Mouse (Mus musculus) liver, embryonic 14.5 days (tissue): ENCODE measurements around the gene Ltb.

Experiments used
- CTCF ChIP-seq: IDR thresholded peaks from 2 replicates; pipeline ENCODE4 v1.5.1; 2016; ENCODE audit warnings: antibody characterized with exemption, low read depth, control low read depth
- EP300 ChIP-seq: IDR thresholded peaks from 2 replicates; pipeline ENCODE4 v1.6.1; 2016; ENCODE audit warnings: antibody characterized with exemption, low read depth

DNA sequence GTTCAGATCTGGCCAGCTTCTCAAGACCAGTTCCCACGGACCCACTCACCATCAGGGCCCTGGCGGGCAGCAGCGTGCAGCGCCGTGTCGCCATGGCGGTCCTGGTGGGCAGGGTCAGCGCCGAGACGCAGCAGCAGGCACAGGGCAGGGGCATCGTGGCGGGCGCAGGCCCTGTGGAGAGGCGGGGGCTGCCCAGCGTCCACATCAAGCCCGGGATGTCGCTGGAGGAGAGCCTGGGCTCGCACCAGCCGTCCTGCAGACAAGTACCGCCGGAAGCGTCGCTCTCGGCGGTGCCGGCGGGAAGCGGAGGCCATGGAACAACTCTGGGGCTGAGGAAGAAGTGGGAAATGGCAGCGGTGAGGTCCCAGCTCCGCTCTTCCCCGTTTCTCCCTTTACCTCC, 40.7 kb downstream of the Ltb start:
- TF ChIP-seq CTCF, result no peak
- TF ChIP-seq EP300, result no peak
